Mouse (Mus musculus) lung, postnatal 0 days (tissue): ENCODE measurements around the gene Sipa1. TPM values are rescaled to one million over a fixed set of nuclear protein-coding genes. Genes with fewer than 3 reads are reported as not detected.

Experiments
- ATAC-seq: fragments of 200-750 bp; cut with Nextera tagmentation; 2 replicates; pipeline ENCODE4 v1.8.0; 2017; ENCODE audit warnings: moderate library complexity
- DNase-seq: peaks from one replicate; pipeline ENCODE4 v3.0.0-alpha.2; 2016; ENCODE audit warnings: low spot score
- H3K27ac ChIP-seq: fragments of 300-500 bp; sonication (generic); 2 replicates; pipeline ENCODE4 v1.5.1; 2014; ENCODE audit warnings: antibody characterized with exemption, mild to moderate bottlenecking, low read length, mixed read lengths
- H3K27me3 ChIP-seq: fragments of 300-500 bp; sonication (generic); replicated peaks from 2 replicates; pipeline ENCODE4 v1.6.1; 2014; ENCODE audit warnings: low read length, mixed read lengths; ENCODE audit not compliant: insufficient read depth
- H3K36me3 ChIP-seq: fragments of 300-500 bp; sonication (generic); 2 replicates; pipeline ENCODE4 v1.6.1; 2014; ENCODE audit warnings: low read length, mixed read lengths; ENCODE audit not compliant: insufficient read depth
- H3K4me1 ChIP-seq: fragments of 300-500 bp; sonication (generic); 2 replicates; pipeline ENCODE4 v1.6.1; 2014; ENCODE audit warnings: antibody characterized with exemption, low read depth, low read length, mixed read lengths; ENCODE audit not compliant: insufficient read depth
- H3K4me2 ChIP-seq: fragments of 300-500 bp; sonication (generic); replicated peaks from 2 replicates; pipeline ENCODE4 v1.6.1; 2014; ENCODE audit warnings: low read depth, mild to moderate bottlenecking, low read length, moderate library complexity, mixed read lengths
- H3K4me3 ChIP-seq: fragments of 300-500 bp; sonication (generic); 2 replicates; pipeline ENCODE4 v1.5.1; 2014; ENCODE audit warnings: low read depth, low read length
- H3K9ac ChIP-seq: fragments of 300-500 bp; sonication (generic); replicated peaks from 2 replicates; pipeline ENCODE4 v1.6.1; 2014; ENCODE audit warnings: low read depth, mild to moderate bottlenecking
- H3K9me3 ChIP-seq: fragments of 300-500 bp; sonication (generic); 2 replicates; pipeline ENCODE4 v1.6.1; 2016; ENCODE audit warnings: low read length, mixed read lengths
- CTCF ChIP-seq: IDR thresholded peaks from 2 replicates; pipeline ENCODE4 v1.5.1; 2016; ENCODE audit warnings: antibody characterized with exemption, mild to moderate bottlenecking
- EP300 ChIP-seq: IDR thresholded peaks from 2 replicates; pipeline ENCODE4 v1.6.1; 2016; ENCODE audit warnings: antibody characterized with exemption, mild to moderate bottlenecking, control low read depth
- WGBS: fragments of 180-500 bp; shearing (Covaris S2); extraction: QIAGEN DNeasy Blood & Tissue Kit; methylation state at CpG from one replicate; pipeline ENCODE4 v1.1.7; 2014; 5-methylcytosine and 5-hydroxymethylcytosine counted together
- polyA plus RNA-seq: library from polyadenylated mRNA; unstranded; fragments of >200 nt; fragmentation: Nextera tagmentation; extraction: Ambion mirVana; gene quantifications from 2 replicates; pipeline ENCODE4 v1.2.1, GENCODE M21; 2015

The Sipa1 gene
- polyA plus RNA-seq, 1 experiment from 2014 or later, result 32.6 TPM

DNA sequence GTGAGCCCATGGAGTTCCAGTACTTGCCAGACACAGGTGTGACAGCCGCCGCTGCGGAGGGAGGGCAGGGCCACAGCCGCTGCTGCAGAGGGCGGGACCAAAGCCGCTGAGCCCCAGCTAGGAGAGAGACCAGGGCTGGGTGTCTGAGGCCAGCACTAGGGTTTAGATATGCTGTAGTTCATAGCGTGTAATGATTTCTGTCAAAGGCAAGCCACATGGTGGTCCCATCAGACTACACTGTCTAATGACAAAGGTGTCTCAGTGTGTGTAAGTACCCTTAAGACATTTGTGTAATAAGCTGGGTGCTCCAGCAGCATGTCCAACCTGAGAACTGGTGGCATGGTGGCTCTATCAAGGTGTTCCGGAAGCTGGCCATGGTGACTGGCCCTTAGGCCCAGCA lies 21.9 kb downstream of the Sipa1 start:
- H3K4me2 ChIP-seq, result no peak overlapping the region
- H3K9ac ChIP-seq, result no peak overlapping the region
- 92% methylated on average over 8 of the region's 8 CpGs for WGBS
- H3K9me3 ChIP-seq, result no peaks in the 10 kb centered on the region
- DNase-seq (no peak), ATAC-seq (no peak)
- TF ChIP-seq CTCF (no peak), EP300 (no peak)
- peaks cover 38% of the 10 kb centered on the region; the same call in 1 of the 2 replicates for H3K36me3 ChIP-seq
- H3K27me3 ChIP-seq, result no peaks in the 10 kb centered on the region
- no peak overlapping the region for H3K4me3 ChIP-seq
- H3K27ac ChIP-seq, result no peak overlapping the region
- peaks cover 10% of the 10 kb centered on the region for H3K4me1 ChIP-seq

DNA sequence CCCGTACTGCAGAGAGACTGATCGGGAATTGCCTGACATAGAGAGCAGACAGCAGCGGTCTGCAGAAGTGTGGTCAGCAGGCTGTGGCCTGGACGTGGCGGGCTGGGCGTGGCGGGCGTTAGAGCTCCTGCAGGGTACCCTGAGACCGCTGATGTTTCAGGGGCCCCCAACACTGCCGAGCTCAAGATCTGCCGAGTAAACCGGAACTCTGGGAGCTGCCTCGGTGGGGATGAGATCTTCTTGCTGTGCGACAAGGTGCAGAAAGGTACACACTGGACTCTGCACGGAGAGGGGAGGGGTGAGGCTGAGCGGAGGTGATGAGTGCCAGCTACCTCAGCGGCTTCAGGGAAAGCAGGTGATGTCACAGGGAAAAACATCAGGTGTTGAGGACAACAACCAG lies 22.5 kb downstream of the Sipa1 start:
- ATAC-seq, result no peak

DNA sequence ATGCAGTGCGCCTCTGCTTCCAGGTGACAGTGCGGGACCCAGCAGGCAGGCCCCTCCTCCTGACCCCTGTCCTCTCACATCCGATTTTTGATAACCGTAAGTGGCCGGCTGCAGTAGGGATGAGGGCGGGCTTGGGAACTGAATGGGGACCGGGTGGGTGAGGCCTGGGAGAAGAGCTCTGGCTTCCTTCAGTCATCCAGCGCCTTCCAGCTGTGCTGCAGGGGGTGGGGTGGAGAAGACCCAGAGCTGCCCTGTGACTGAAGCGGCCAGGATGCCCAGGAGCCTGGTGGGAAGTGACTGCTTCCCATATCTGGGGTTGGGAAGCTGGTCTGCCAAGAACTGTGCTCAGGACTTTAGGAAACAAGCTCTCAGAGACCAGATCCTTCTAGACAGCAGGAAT lies 23.2 kb downstream of the Sipa1 start:
- Histone ChIP-seq H3K27me3 (no peaks in the 10 kb centered on the region), H3K4me1 (peaks cover 11% of the 10 kb centered on the region), H3K9ac (no peak overlapping the region), H3K36me3 (peaks cover 26% of the 10 kb centered on the region; the same call in 1 of the 2 replicates), H3K4me3 (no peak overlapping the region), H3K27ac (no peak overlapping the region), H3K9me3 (no peaks in the 10 kb centered on the region), H3K4me2 (no peak overlapping the region)
- TF ChIP-seq CTCF (no peak), EP300 (no peak)
- DNase-seq (no peak), ATAC-seq (no peak)
- 43% methylated on average over 9 of the region's 9 CpGs for WGBS

More for the DNA sequence above, 22.5 kb downstream of the Sipa1 start:
- Histone ChIP-seq H3K4me2 (no peak overlapping the region), H3K27me3 (no peaks in the 10 kb centered on the region), H3K4me1 (peaks cover 11% of the 10 kb centered on the region), H3K9ac (no peak overlapping the region), H3K4me3 (no peak overlapping the region), H3K27ac (no peak overlapping the region), H3K36me3 (peaks cover 32% of the 10 kb centered on the region; the same call in 1 of the 2 replicates), H3K9me3 (no peaks in the 10 kb centered on the region)
- 85% methylated on average over 17 of the region's 17 CpGs for WGBS
- DNase-seq, result no peak
- TF ChIP-seq CTCF (no peak), EP300 (no peak)

DNA sequence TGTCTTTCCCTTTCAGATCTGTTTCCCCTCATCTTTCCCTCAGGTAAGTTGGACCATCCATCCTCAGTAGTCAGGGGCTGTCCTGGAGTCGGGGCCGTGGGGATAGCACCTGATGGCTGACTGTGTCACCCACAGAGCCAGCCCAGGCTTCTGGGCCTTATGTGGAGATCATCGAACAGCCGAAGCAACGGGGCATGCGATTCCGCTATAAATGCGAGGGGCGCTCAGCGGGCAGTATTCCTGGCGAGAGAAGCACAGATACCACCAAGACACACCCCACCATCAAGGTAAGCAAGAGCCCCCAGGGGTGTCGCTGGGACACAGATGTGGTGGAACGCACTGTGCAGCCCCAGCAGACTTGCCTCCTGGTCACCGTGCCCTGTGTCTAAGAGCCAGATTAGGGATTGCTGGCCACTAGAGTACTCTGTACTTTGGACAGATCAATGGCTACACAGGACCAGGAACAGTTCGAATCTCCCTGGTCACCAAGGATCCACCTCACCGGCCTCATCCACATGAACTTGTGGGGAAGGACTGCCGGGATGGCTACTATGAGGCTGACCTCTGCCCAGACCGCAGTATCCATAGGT lies 25.0 kb downstream of the Sipa1 start:
- Histone ChIP-seq H3K27me3 (no peaks in the 10 kb centered on the region), H3K36me3 (peaks cover 12% of the 10 kb centered on the region; the same call in 1 of the 2 replicates), H3K9ac (peak overlapping the region; percentile 85), H3K4me3 (peak overlapping the region; percentile 92), H3K9me3 (no peaks in the 10 kb centered on the region), H3K27ac (peak overlapping the region; percentile 97), H3K4me2 (peak overlapping the region; percentile 86), H3K4me1 (peaks cover 11% of the 10 kb centered on the region)
- ATAC-seq, result no peak
- DNase-seq, result no peak
- TF ChIP-seq CTCF, result no peak
- no peak for TF ChIP-seq EP300
- WGBS, result 90% methylated on average over 18 of the region's 18 CpGs

DNA sequence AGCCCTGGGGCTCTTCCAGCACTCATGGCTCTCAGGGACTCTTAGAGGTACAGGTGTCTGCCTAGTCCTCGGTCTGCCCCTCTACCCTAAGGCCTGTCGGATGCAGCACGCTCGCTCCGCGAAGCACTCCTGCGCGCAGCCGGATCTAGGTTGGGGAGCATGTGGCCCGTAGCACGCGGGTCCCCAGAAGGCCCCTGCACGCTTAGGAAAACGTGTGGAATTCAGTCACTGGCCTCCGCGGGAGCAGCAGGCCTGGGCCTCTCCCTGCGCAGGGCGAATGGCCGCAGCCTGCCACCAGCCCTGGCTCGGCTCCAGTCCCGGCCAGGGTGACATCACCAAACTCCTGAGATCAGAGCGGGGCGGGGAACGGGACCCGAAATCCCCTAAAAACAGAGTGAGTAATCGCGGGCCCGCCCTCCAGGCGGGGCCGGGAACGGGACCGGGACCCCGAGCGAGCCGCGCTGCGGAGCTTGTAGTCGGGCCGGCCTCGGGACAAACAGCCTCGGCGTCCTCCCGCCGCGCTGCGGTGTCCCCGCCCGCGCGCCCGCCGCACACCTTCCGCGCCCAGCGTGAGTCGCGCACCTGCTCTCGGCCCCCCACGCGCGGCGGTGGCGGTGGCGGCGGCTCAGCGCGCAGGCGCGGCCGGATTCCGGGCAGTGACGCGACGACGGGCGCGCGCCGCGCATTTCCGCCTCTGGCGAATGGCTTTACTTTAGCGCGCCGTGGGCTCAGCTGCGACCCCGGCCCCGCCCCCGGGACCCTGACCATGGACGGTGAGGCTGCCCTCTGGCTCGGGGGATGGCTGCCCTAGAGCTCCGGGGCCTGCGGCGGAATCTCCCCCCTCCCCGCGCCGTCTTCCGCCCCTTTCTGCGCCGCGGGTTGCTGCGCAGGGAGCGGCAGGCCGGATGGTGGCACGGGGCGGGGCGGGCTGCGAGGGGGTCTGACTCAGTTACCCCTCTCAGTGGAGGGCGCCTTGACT lies 26.1 kb downstream of the Sipa1 start, which contains the start of gene Rela:
Gene Rela, plus strand, starts transcription at position 415 of the 979 bp plus-strand sequence.
- Histone ChIP-seq H3K36me3 (peaks cover 12% of the 10 kb centered on the region; the same call in 1 of the 2 replicates), H3K9ac (peak within 1 kb of the TSS; percentile 85), H3K27ac (peak within 1 kb of the TSS; percentile 97), H3K9me3 (no peaks in the 10 kb centered on the region), H3K27me3 (no peaks in the 10 kb centered on the region), H3K4me1 (peaks cover 11% of the 10 kb centered on the region), H3K4me2 (peak within 1 kb of the TSS; percentile 86), H3K4me3 (peak within 1 kb of the TSS; percentile 92)
- TF ChIP-seq EP300 (no peak), CTCF (0 out of 2 replicates have a peak, but pooled peaks have one; percentile 8)
- DNase-seq (peak; percentile 95), ATAC-seq (peak; percentile 93)
- WGBS, result 2% methylated on average over 44 of the region's 109 CpGs

DNA sequence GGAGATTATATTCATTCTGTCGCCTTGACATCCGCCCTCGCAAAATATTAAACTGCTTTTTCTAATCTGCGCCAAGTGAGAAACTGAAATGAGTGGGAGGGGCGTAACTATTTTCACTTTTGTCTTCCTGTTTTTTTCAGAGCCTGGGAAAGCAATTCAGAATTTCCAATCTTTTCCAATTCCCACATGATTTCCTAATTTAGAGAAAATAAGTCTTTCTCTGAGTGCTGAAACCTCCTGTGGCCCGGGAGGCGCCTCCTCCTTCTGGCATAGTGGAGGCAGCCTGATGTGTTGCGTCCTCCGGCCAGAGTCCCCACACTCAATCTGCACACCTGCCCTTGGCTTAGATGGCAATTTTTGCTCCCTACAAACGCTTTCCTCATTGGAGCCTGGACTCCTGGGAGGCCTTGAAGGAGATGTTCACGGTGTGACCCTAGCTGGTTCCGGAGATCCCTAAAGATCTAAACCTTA lies 26.9 kb downstream of the Sipa1 start:
- peak; percentile 11; the same call in 1 of the 2 replicates for ATAC-seq
- Histone ChIP-seq H3K27ac (peak overlapping the region; percentile 97), H3K36me3 (peaks cover 8% of the 10 kb centered on the region; the same call in 1 of the 2 replicates), H3K9me3 (no peaks in the 10 kb centered on the region), H3K4me3 (peak overlapping the region; percentile 92), H3K4me2 (peak overlapping the region; percentile 86), H3K27me3 (no peaks in the 10 kb centered on the region), H3K4me1 (peaks cover 11% of the 10 kb centered on the region), H3K9ac (peak overlapping the region; percentile 85)
- peak; percentile 37 for DNase-seq
- no peak for TF ChIP-seq EP300
- no peak for TF ChIP-seq CTCF
- WGBS, result 29% methylated on average over 12 of the region's 12 CpGs
